Mouse (Mus musculus): ENCODE results near the gene Rrp12. TPM values are rescaled to one million over a fixed set of nuclear protein-coding genes. Genes with fewer than 3 reads are reported as not detected.

Rrp12 gene
- polyA plus RNA-seq, 1 experiment from 2014 or later, result 17.4 TPM

GRCm38 (mm10) chr19:41842706-41843105 is 53.3 kb downstream of the Rrp12 start:
- no peak for ATAC-seq (ENCODE audit: insufficient number of reproducible peaks, low FRiP score, low TSS enrichment, low read depth)
- H3K27me3 ChIP-seq, result peaks cover 9% of the 10 kb centered on the region; the same call in 1 of the 2 replicates
- no peak overlapping the region for H3K9ac ChIP-seq
- WGBS, result 78% methylated on average over 4 of the region's 4 CpGs
- H3K4me3 ChIP-seq, result no peak overlapping the region
- H3K4me1 ChIP-seq, result peaks cover 14% of the 10 kb centered on the region; the same call in 1 of the 2 replicates
- H3K9me3 ChIP-seq, result no peaks in the 10 kb centered on the region
- no peak overlapping the region for H3K4me2 ChIP-seq
- no peaks in the 10 kb centered on the region for H3K36me3 ChIP-seq
- H3K27ac ChIP-seq, result no peak overlapping the region

GRCm38 (mm10) chr19:41842196-41842595 is 53.8 kb downstream of the Rrp12 start:
- Histone ChIP-seq H3K4me1 (peaks cover 12% of the 10 kb centered on the region; the same call in 1 of the 2 replicates), H3K36me3 (no peaks in the 10 kb centered on the region), H3K27ac (no peak overlapping the region), H3K4me3 (no peak overlapping the region), H3K9me3 (no peaks in the 10 kb centered on the region), H3K4me2 (no peak overlapping the region), H3K9ac (no peak overlapping the region), H3K27me3 (peaks cover 9% of the 10 kb centered on the region; the same call in 1 of the 2 replicates)
- no peak for ATAC-seq (ENCODE audit: insufficient number of reproducible peaks, low FRiP score, low TSS enrichment, low read depth)
- WGBS, result 76% methylated on average over 4 of the region's 4 CpGs

- Histone ChIP-seq H3K4me3 (no peak overlapping the region), H3K27ac (no peak overlapping the region), H3K4me1 (peaks cover 2% of the 10 kb centered on the region; the same call in 1 of the 2 replicates), H3K9ac (no peak overlapping the region), H3K27me3 (peaks cover 11% of the 10 kb centered on the region; the same call in 1 of the 2 replicates), H3K9me3 (no peaks in the 10 kb centered on the region), H3K4me2 (no peak overlapping the region), H3K36me3 (no peaks in the 10 kb centered on the region)
- WGBS, result 76% methylated on average over 7 of the region's 7 CpGs
- ATAC-seq (ENCODE audit: insufficient number of reproducible peaks, low FRiP score, low TSS enrichment, low read depth), result no peak
Measured at GRCm38 (mm10) chr19:41841105-41841750, 54.7 kb downstream of the Rrp12 start.

- no peaks in the 10 kb centered on the region for H3K9me3 ChIP-seq
- no peak for ATAC-seq (ENCODE audit: insufficient number of reproducible peaks, low FRiP score, low TSS enrichment, low read depth)
- no peak overlapping the region for H3K4me3 ChIP-seq
- no peak overlapping the region for H3K4me2 ChIP-seq
- no peaks in the 10 kb centered on the region for H3K4me1 ChIP-seq
- no peak overlapping the region for H3K9ac ChIP-seq
- WGBS, result 92% methylated on average over 3 of the region's 3 CpGs
- no peak overlapping the region for H3K27ac ChIP-seq
- no peaks in the 10 kb centered on the region for H3K36me3 ChIP-seq
- H3K27me3 ChIP-seq, result peaks cover 9% of the 10 kb centered on the region; the same call in 1 of the 2 replicates
Measured at GRCm38 (mm10) chr19:41839685-41840084, 56.3 kb downstream of the Rrp12 start.

- no peak overlapping the region for H3K4me3 ChIP-seq
- no peaks in the 10 kb centered on the region for H3K36me3 ChIP-seq
- no peak for ATAC-seq (ENCODE audit: insufficient number of reproducible peaks, low FRiP score, low TSS enrichment, low read depth)
- H3K4me2 ChIP-seq, result no peak overlapping the region
- no peak overlapping the region for H3K27ac ChIP-seq
- peaks cover 9% of the 10 kb centered on the region for H3K27me3 ChIP-seq
- H3K4me1 ChIP-seq, result no peaks in the 10 kb centered on the region
- no peak overlapping the region for H3K9ac ChIP-seq
- WGBS, result 39% methylated on average over 6 of the region's 6 CpGs
- H3K9me3 ChIP-seq, result no peaks in the 10 kb centered on the region
Measured at GRCm38 (mm10) chr19:41838808-41839207, 57.2 kb downstream of the Rrp12 start.

GRCm38 (mm10) chr19:41837917-41838261 is 58.1 kb downstream of the Rrp12 start:
- Histone ChIP-seq H3K4me1 (no peaks in the 10 kb centered on the region), H3K4me2 (no peak overlapping the region), H3K9me3 (no peaks in the 10 kb centered on the region), H3K36me3 (no peaks in the 10 kb centered on the region), H3K9ac (no peak overlapping the region), H3K4me3 (no peak overlapping the region), H3K27me3 (peaks cover 19% of the 10 kb centered on the region), H3K27ac (no peak overlapping the region)
- ATAC-seq (ENCODE audit: insufficient number of reproducible peaks, low FRiP score, low TSS enrichment, low read depth), result no peak
- WGBS, result 37% methylated on average over 4 of the region's 4 CpGs

- Histone ChIP-seq H3K27me3 (peaks cover 24% of the 10 kb centered on the region), H3K27ac (no peak overlapping the region), H3K9me3 (no peaks in the 10 kb centered on the region), H3K4me1 (no peaks in the 10 kb centered on the region), H3K4me3 (no peak overlapping the region), H3K4me2 (no peak overlapping the region), H3K9ac (no peak overlapping the region), H3K36me3 (no peaks in the 10 kb centered on the region)
- 48% methylated on average over 9 of the region's 9 CpGs for WGBS
- ATAC-seq (ENCODE audit: insufficient number of reproducible peaks, low FRiP score, low TSS enrichment, low read depth), result no peak
Measured at GRCm38 (mm10) chr19:41837194-41837916, 58.6 kb downstream of the Rrp12 start.

GRCm38 (mm10) chr19:41836719-41837118 is 59.3 kb downstream of the Rrp12 start:
- no peak overlapping the region for H3K9ac ChIP-seq
- no peaks in the 10 kb centered on the region for H3K9me3 ChIP-seq
- no peak overlapping the region for H3K4me2 ChIP-seq
- H3K27me3 ChIP-seq, result peaks cover 29% of the 10 kb centered on the region
- H3K36me3 ChIP-seq, result no peaks in the 10 kb centered on the region
- H3K27ac ChIP-seq, result no peak overlapping the region
- WGBS, result 51% methylated on average over 3 of the region's 3 CpGs
- no peak for ATAC-seq (ENCODE audit: insufficient number of reproducible peaks, low FRiP score, low TSS enrichment, low read depth)
- H3K4me3 ChIP-seq, result no peak overlapping the region
- H3K4me1 ChIP-seq, result peaks cover 4% of the 10 kb centered on the region

- no peaks in the 10 kb centered on the region for H3K9me3 ChIP-seq
- peaks cover 13% of the 10 kb centered on the region for H3K4me1 ChIP-seq
- no peak overlapping the region for H3K9ac ChIP-seq
- no peak overlapping the region for H3K4me3 ChIP-seq
- WGBS, result 2% methylated on average over 6 of the region's 6 CpGs
- peaks cover 38% of the 10 kb centered on the region for H3K27me3 ChIP-seq
- H3K4me2 ChIP-seq, result no peak overlapping the region
- no peak overlapping the region for H3K27ac ChIP-seq
- no peaks in the 10 kb centered on the region for H3K36me3 ChIP-seq
- no peak for ATAC-seq (ENCODE audit: insufficient number of reproducible peaks, low FRiP score, low TSS enrichment, low read depth)
Measured at GRCm38 (mm10) chr19:41835816-41836215, 60.2 kb downstream of the Rrp12 start.

- peaks cover 17% of the 10 kb centered on the region for H3K4me1 ChIP-seq
- no peak overlapping the region for H3K9ac ChIP-seq
- peaks cover 42% of the 10 kb centered on the region for H3K27me3 ChIP-seq
- H3K27ac ChIP-seq, result no peak overlapping the region
- WGBS, result 61% methylated on average over 6 of the region's 6 CpGs
- no peak for ATAC-seq (ENCODE audit: insufficient number of reproducible peaks, low FRiP score, low TSS enrichment, low read depth)
- no peaks in the 10 kb centered on the region for H3K36me3 ChIP-seq
- no peak overlapping the region for H3K4me2 ChIP-seq
- H3K4me3 ChIP-seq, result no peak overlapping the region
- no peaks in the 10 kb centered on the region for H3K9me3 ChIP-seq
Measured at GRCm38 (mm10) chr19:41835407-41835806, 60.6 kb downstream of the Rrp12 start.

- H3K36me3 ChIP-seq, result no peaks in the 10 kb centered on the region
- no peak overlapping the region for H3K4me2 ChIP-seq
- no peaks in the 10 kb centered on the region for H3K9me3 ChIP-seq
- WGBS, result 66% methylated on average over 13 of the region's 13 CpGs
- H3K27ac ChIP-seq, result no peak overlapping the region
- no peak for ATAC-seq (ENCODE audit: insufficient number of reproducible peaks, low FRiP score, low TSS enrichment, low read depth)
- peaks cover 44% of the 10 kb centered on the region for H3K27me3 ChIP-seq
- H3K9ac ChIP-seq, result no peak overlapping the region
- no peak overlapping the region for H3K4me3 ChIP-seq
- H3K4me1 ChIP-seq, result peaks cover 22% of the 10 kb centered on the region
Measured at GRCm38 (mm10) chr19:41832501-41833201, 63.3 kb downstream of the Rrp12 start.
